ENCODE assay signal across 10 mouse cellular contexts in genomic region chr7:19800764-19801163, GRCm38 (mm10). TPM values are rescaled to one million over a fixed set of nuclear protein-coding genes. Genes with fewer than 3 reads are reported as not detected.
DNase-seq lines count a peak whose midpoint lies in the region; ATAC-seq and TF ChIP-seq lines count a peak whose summit lies in the region.
"Had no signal": no experiment of that assay in that cellular context is flagged by ENCODE, and none has a peak within 500 bp of the region (broad histone marks: within the 10 kb centered on the region; RNA-seq: fewer than 3 reads in every experiment).

No protein-coding gene starts in this region.

- intact Hi-C loops in gastrocnemius, postnatal 36 days (cut with DNase I), result loop anchor here (10.0 kb wide), 1 partner anchor 154 kb away; the partner anchor contains the start of gene Igsf23

- H3K9me3 ChIP-seq in intestine, postnatal 0 days (ENCODE audit: control insufficient read depth), result 0 out of 2 replicates have a peak, but pooled peaks cover 3% of the 10 kb centered on the region
- H3K9me3 ChIP-seq in intestine, embryonic 15.5 days, result no peaks in the 10 kb centered on the region
- H3K9me3 ChIP-seq: embryonic facial prominence, embryonic 15.5 days had no signal

- peak; percentile 55 to 59 for DNase-seq in B cell, adult 2 months
- DNase-seq in MN1 (ENCODE audit: low spot score), result peak; percentile 36
- peak; percentile 88 for DNase-seq in lung, postnatal 36 days
- no peak for DNase-seq in gastrocnemius, postnatal 36 days
- DNase-seq: liver, embryonic 13.5 days had no signal

- no peak overlapping the region for H3K4me2 ChIP-seq in intestine, postnatal 0 days (replicated peaks; ENCODE audit: low read depth)
- H3K4me2 ChIP-seq in intestine, embryonic 15.5 days (replicated peaks), result no peak overlapping the region
- H3K4me2 ChIP-seq: embryonic facial prominence, embryonic 15.5 days; liver, embryonic 13.5 days had no signal

- H3K4me1 ChIP-seq in intestine, postnatal 0 days (replicated peaks; ENCODE audit: control insufficient read depth, insufficient read depth, low read length), result no peaks in the 10 kb centered on the region
- H3K4me1 ChIP-seq in intestine, embryonic 15.5 days (replicated peaks), result no peaks in the 10 kb centered on the region

- H3K9ac ChIP-seq in intestine, postnatal 0 days (ENCODE audit: low read depth, low read length), result no peak overlapping the region
- no peak overlapping the region for H3K9ac ChIP-seq in intestine, embryonic 15.5 days
- H3K9ac ChIP-seq: embryonic facial prominence, embryonic 15.5 days; liver, embryonic 13.5 days had no signal

- H3K4me3 ChIP-seq in intestine, postnatal 0 days (ENCODE audit: low read depth, low read length), result no peak overlapping the region
- no peak overlapping the region for H3K4me3 ChIP-seq in intestine, embryonic 15.5 days (replicated peaks)
- H3K4me3 ChIP-seq: embryonic facial prominence, embryonic 15.5 days; liver, embryonic 13.5 days had no signal

- peak; percentile 93 for TF ChIP-seq CTCF in intestine, postnatal 0 days (IDR thresholded peaks at IDR 0.05; ENCODE audit: low read depth)

- no peak for ATAC-seq in intestine, postnatal 0 days
- ATAC-seq in intestine, embryonic 15.5 days, result no peak
- ATAC-seq in granulocyte monocyte progenitor cell, adult 5-6 weeks (replicated peaks; ENCODE audit: poor library complexity, severe bottlenecking), result peak; percentile 63
- no peak for ATAC-seq in erythroblast, adult 5-6 weeks (replicated peaks; ENCODE audit: low FRiP score, poor library complexity, severe bottlenecking)

- H3K36me3 ChIP-seq in intestine, postnatal 0 days (ENCODE audit: control insufficient read depth, insufficient read depth), result no peaks in the 10 kb centered on the region
- no peaks in the 10 kb centered on the region for H3K36me3 ChIP-seq in intestine, embryonic 15.5 days
- H3K36me3 ChIP-seq: embryonic facial prominence, embryonic 15.5 days; liver, embryonic 13.5 days had no signal

- 21% methylated on average over 2 of the region's 2 CpGs for WGBS in intestine, postnatal 0 days
- 31% methylated on average over 2 of the region's 2 CpGs for WGBS in intestine, embryonic 15.5 days

- H3K27ac ChIP-seq in intestine, postnatal 0 days (ENCODE audit: low read depth, low read length), result no peak overlapping the region
- no peak overlapping the region for H3K27ac ChIP-seq in intestine, embryonic 15.5 days
- H3K27ac ChIP-seq: embryonic facial prominence, embryonic 15.5 days; liver, embryonic 13.5 days had no signal

- peaks cover 5% of the 10 kb centered on the region; the same call in 1 of the 2 replicates for H3K27me3 ChIP-seq in intestine, postnatal 0 days (replicated peaks; ENCODE audit: control insufficient read depth, insufficient read depth, low read length)
- H3K27me3 ChIP-seq in intestine, embryonic 15.5 days (replicated peaks), result peaks cover 8% of the 10 kb centered on the region

RNA-seq across cellular contexts. Expression of gene Cblc, which starts 4.2 kb away (rescaled TPM):
- 54.8 and 56.5 TPM in 2 replicates for polyA plus RNA-seq in intestine, postnatal 0 days (2015; fragmentation: Nextera tagmentation; extraction: Ambion mirVana)
- polyA plus RNA-seq in intestine, embryonic 15.5 days (2015; fragmentation: Nextera tagmentation; extraction: Ambion mirVana), result 24.5 and 26.4 TPM in 2 replicates
- not detected in 2 replicates for total RNA-seq in granulocyte monocyte progenitor cell, adult 5-6 weeks (2014; fragmentation: Nextera tagmentation)
- total RNA-seq in granulocyte monocyte progenitor cell, adult 5-6 weeks (2017), result not detected in 2 replicates
- total RNA-seq in erythroblast, adult 5-6 weeks (2015; ENCODE audit: low replicate concordance), result not detected in 2 replicates
- total RNA-seq in erythroblast, adult 5-6 weeks (2017; ENCODE audit: low replicate concordance), result not detected in 2 replicates
- total RNA-seq in gastrocnemius, postnatal 36 days (2021), result not detected

RNA-seq across cellular contexts. Expression of gene Bcl3, which starts 21.8 kb away (rescaled TPM):
- 19.0 and 23.7 TPM in 2 replicates for polyA plus RNA-seq in intestine, postnatal 0 days (2015; fragmentation: Nextera tagmentation; extraction: Ambion mirVana)
- 13.3 and 13.9 TPM in 2 replicates for polyA plus RNA-seq in intestine, embryonic 15.5 days (2015; fragmentation: Nextera tagmentation; extraction: Ambion mirVana)
- 7.5 and 8.5 TPM in 2 replicates for total RNA-seq in granulocyte monocyte progenitor cell, adult 5-6 weeks (2014; fragmentation: Nextera tagmentation)
- total RNA-seq in granulocyte monocyte progenitor cell, adult 5-6 weeks (2017), result 0.57 and 1.0 TPM in 2 replicates
- 14.8 TPM in 1 of 2 replicates, not detected in the other for total RNA-seq in erythroblast, adult 5-6 weeks (2015; ENCODE audit: low replicate concordance)
- 0.84 and 1.5 TPM in 2 replicates for total RNA-seq in erythroblast, adult 5-6 weeks (2017; ENCODE audit: low replicate concordance)
- 1 to 10 TPM; 1.1 to 1.5 TPM for total RNA-seq in gastrocnemius, postnatal 36 days (2021)

RNA-seq across cellular contexts. Expression of gene Bcam, which starts 29.9 kb away (rescaled TPM):
- polyA plus RNA-seq in intestine, postnatal 0 days (2015; fragmentation: Nextera tagmentation; extraction: Ambion mirVana), result 36.2 and 38.0 TPM in 2 replicates
- polyA plus RNA-seq in intestine, embryonic 15.5 days (2015; fragmentation: Nextera tagmentation; extraction: Ambion mirVana), result 76.9 and 79.4 TPM in 2 replicates
- not detected in 2 replicates for total RNA-seq in granulocyte monocyte progenitor cell, adult 5-6 weeks (2014; fragmentation: Nextera tagmentation)
- not detected in 2 replicates for total RNA-seq in granulocyte monocyte progenitor cell, adult 5-6 weeks (2017)
- not detected in 2 replicates for total RNA-seq in erythroblast, adult 5-6 weeks (2015; ENCODE audit: low replicate concordance)
- not detected in 2 replicates for total RNA-seq in erythroblast, adult 5-6 weeks (2017; ENCODE audit: low replicate concordance)
- total RNA-seq in gastrocnemius, postnatal 36 days (2021), result 10 to 100 TPM; 22.0 to 22.6 TPM

RNA-seq across cellular contexts. Expression of gene Nectin2, which starts 50.5 kb away (rescaled TPM):
- 93.1 and 94.7 TPM in 2 replicates for polyA plus RNA-seq in intestine, postnatal 0 days (2015; fragmentation: Nextera tagmentation; extraction: Ambion mirVana)
- polyA plus RNA-seq in intestine, embryonic 15.5 days (2015; fragmentation: Nextera tagmentation; extraction: Ambion mirVana), result 148 and 154 TPM in 2 replicates
- total RNA-seq in granulocyte monocyte progenitor cell, adult 5-6 weeks (2014; fragmentation: Nextera tagmentation), result 1.7 and 2.0 TPM in 2 replicates
- 1.6 and 1.8 TPM in 2 replicates for total RNA-seq in granulocyte monocyte progenitor cell, adult 5-6 weeks (2017)
- total RNA-seq in erythroblast, adult 5-6 weeks (2015; ENCODE audit: low replicate concordance), result not detected in 2 replicates
- 1.0 TPM in 1 of 2 replicates, not detected in the other for total RNA-seq in erythroblast, adult 5-6 weeks (2017; ENCODE audit: low replicate concordance)
- total RNA-seq in gastrocnemius, postnatal 36 days (2021), result 1 to 10 TPM; 2.0 to 2.3 TPM

RNA-seq across cellular contexts. Expression of gene Gm19345, which starts 51.0 kb away (rescaled TPM):
- 0.16 and 0.39 TPM in 2 replicates for polyA plus RNA-seq in intestine, postnatal 0 days (2015; fragmentation: Nextera tagmentation; extraction: Ambion mirVana)
- 0.14 and 0.16 TPM in 2 replicates for polyA plus RNA-seq in intestine, embryonic 15.5 days (2015; fragmentation: Nextera tagmentation; extraction: Ambion mirVana)
- not detected in 2 replicates for total RNA-seq in granulocyte monocyte progenitor cell, adult 5-6 weeks (2014; fragmentation: Nextera tagmentation)
- total RNA-seq in granulocyte monocyte progenitor cell, adult 5-6 weeks (2017), result not detected in 2 replicates
- not detected in 2 replicates for total RNA-seq in erythroblast, adult 5-6 weeks (2015; ENCODE audit: low replicate concordance)
- not detected in 2 replicates for total RNA-seq in erythroblast, adult 5-6 weeks (2017; ENCODE audit: low replicate concordance)
- not detected for total RNA-seq in gastrocnemius, postnatal 36 days (2021)
- polyA plus RNA-seq: liver, embryonic 13.5 days had no signal

Comparison
In these comparisons a context has a peak if more than half of its experiments do, and no peak if none do; other contexts are left out.
1. DNase-seq: peak in B cell, adult 2 months (2 of 2), MN1 (single experiment) and lung, postnatal 36 days (single experiment); none in gastrocnemius, postnatal 36 days (0 of 2).
2. RNA of gene Bcam, which starts 29.9 kb away (total RNA-seq): 22.0 to 22.6 TPM in gastrocnemius, postnatal 36 days; not detected in granulocyte monocyte progenitor cell, adult 5-6 weeks and not detected in erythroblast, adult 5-6 weeks; every median in the first group is over 10 times any median in the second.